Mouse (Mus musculus) neural tube, embryonic 14.5 days (tissue): Measurements from ENCODE around the gene Ptprm. TPM values are rescaled to one million over a fixed set of nuclear protein-coding genes. Genes with fewer than 3 reads are reported as not detected.

Source experiments
- microRNA-seq: library from miRNA; unstranded; fragments of <30 nt; microRNA quantifications from one replicate; pipeline ENCODE4, GENCODE M21; 2016
- polyA plus RNA-seq: library from polyadenylated mRNA; unstranded; fragments of >200 nt; fragmentation: Nextera tagmentation; extraction: Ambion mirVana; gene quantifications from 2 replicates; pipeline ENCODE4 v1.2.1, GENCODE M21; 2014

Ptprm gene
- polyA plus RNA-seq, 1 experiment from 2014 or later, result 26.9 TPM

Small RNAs within 50 kb of the gene (microRNA-seq; reads per million reads assigned to microRNA genes)
- gene Mir5709, result not detected
